Mouse (Mus musculus) cerebellum, adult 2 months (tissue): ENCODE results near the gene Fxyd5.

Source experiments
- CTCF ChIP-seq: fragments of 200-500 bp; IDR thresholded peaks from 2 replicates; pipeline ENCODE4 v1.5.1; 2011; ENCODE audit warnings: low read depth, mild to moderate bottlenecking, control low read depth, low read length, moderate library complexity, borderline replicate concordance; ENCODE audit not compliant: insufficient read depth
- POLR2A ChIP-seq: fragments of 200-500 bp; IDR thresholded peaks from 2 replicates; pipeline ENCODE4 v1.6.1; 2011; ENCODE audit warnings: low read length, control low read depth, borderline replicate concordance; ENCODE audit not compliant: insufficient read depth

GRCm38 (mm10) chr7:31089721-31090120 is 47.4 kb upstream of the Fxyd5 start:
- TF ChIP-seq CTCF (no peak), POLR2A (no peak)
